Mouse (Mus musculus) MEL (cell line): ENCODE measurements at regions not wholly inside any gene's neighbourhood (a gene's known extent, or its start where the extent isn't known, plus 50 kb on each side); places are given as distances from the start of the nearest gene placed in this dataset.

Experiments used
- EP300 ChIP-seq, 2 experiments: IDR thresholded peaks; 2 replicates each; pipeline ENCODE4 v1.6.1; 2011; ENCODE audit warnings: improper control_type of control experiment in 2 of 2, low read length in 2 of 2, low read depth in 1 of 2, mild to moderate bottlenecking in 1 of 2
- ETS1 ChIP-seq: IDR thresholded peaks from 2 replicates; pipeline ENCODE4 v1.6.1; 2012; ENCODE audit warnings: low read depth, mild to moderate bottlenecking, inconsistent platforms, low read length, improper control_type of control experiment, moderate library complexity
- POLR2A ChIP-seq, 2 experiments: IDR thresholded peaks; 2 replicates each; pipeline ENCODE4 v1.6.1; 2011 to 2012; ENCODE audit warnings: low read length in 2 of 2, mild to moderate bottlenecking in 2 of 2, control low read depth in 1 of 2, improper control_type of control experiment in 1 of 2, low read depth in 1 of 2, moderate library complexity in 1 of 2; ENCODE audit not compliant: control insufficient read depth in 1 of 2, insufficient read depth in 1 of 2, poor library complexity in 1 of 2
- POLR2AphosphoS2 ChIP-seq: IDR thresholded peaks from 2 replicates; pipeline ENCODE4 v1.6.1; 2011; ENCODE audit warnings: low read length, improper control_type of control experiment
- USF1 ChIP-seq: IDR thresholded peaks from 2 replicates; pipeline ENCODE4 v1.6.1; 2014; ENCODE audit warnings: low read depth, mild to moderate bottlenecking, inconsistent platforms, low read length, improper control_type of control experiment, moderate library complexity

GRCm38 (mm10) chr9:33681129-33681528 lies 804.6 kb upstream of the Kirrel3 start:
- TF ChIP-seq EP300 (IDR thresholded peaks at IDR 0.05; ENCODE audit: low read depth in 1 of 2, low read length in 2 of 2) (no peak), USF1 (no peak), POLR2A (IDR thresholded peaks at IDR 0.05; ENCODE audit: control insufficient read depth in 1 of 2, insufficient read depth in 1 of 2, low read depth in 1 of 2, low read length in 2 of 2, poor library complexity in 1 of 2) (no peak), ETS1 (no peak), POLR2AphosphoS2 (no peak)
